Mouse (Mus musculus): ENCODE measurements around the gene Gm20388. TPM values are rescaled to one million over a fixed set of nuclear protein-coding genes. Genes with fewer than 3 reads are reported as not detected.

Gene Gm20388
- polyA plus RNA-seq, 1 experiment from 2014 or later: not detected

DNA sequence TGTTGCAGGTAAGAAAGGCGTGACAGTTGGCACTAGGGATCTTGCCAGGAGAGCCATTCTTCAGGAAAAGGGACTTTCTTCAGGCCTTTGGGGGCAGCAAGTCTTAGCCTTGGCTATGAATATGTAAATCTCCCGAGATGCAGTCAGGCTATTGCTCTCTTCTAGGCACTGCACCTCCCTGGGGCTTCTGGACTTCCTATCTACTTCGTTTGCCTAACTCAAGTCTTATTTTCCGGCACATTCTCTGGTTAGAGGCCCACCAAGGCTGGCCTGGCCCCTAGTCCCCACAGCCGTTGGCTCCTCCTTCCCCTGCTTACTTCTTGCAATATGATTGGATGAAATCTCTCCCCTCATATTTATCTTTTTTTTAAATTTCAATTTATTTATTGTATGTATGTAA lies 4178.4 kb downstream of the Gm20388 start:
- Histone ChIP-seq H3K9ac (ENCODE audit: low read length) (no peak overlapping the region), H3K27me3 (ENCODE audit: control insufficient read depth, insufficient read depth, low read length) (no peaks in the 10 kb centered on the region), H3K9me3 (ENCODE audit: control insufficient read depth, low read length) (no peaks in the 10 kb centered on the region), H3K27ac (ENCODE audit: low read depth, low read length) (no peak overlapping the region), H3K4me2 (no peak overlapping the region), H3K36me3 (ENCODE audit: control insufficient read depth, insufficient read depth, low read length) (no peaks in the 10 kb centered on the region), H3K4me3 (ENCODE audit: low read depth, low read length) (no peak overlapping the region), H3K4me1 (ENCODE audit: control insufficient read depth, insufficient read depth, low read length) (no peaks in the 10 kb centered on the region)
- DNase-seq (ENCODE audit: low spot score, missing footprints): no peak
- 88% methylated on average over 5 of the region's 5 CpGs for WGBS
- no peak for ATAC-seq (ENCODE audit: low FRiP score)

DNA sequence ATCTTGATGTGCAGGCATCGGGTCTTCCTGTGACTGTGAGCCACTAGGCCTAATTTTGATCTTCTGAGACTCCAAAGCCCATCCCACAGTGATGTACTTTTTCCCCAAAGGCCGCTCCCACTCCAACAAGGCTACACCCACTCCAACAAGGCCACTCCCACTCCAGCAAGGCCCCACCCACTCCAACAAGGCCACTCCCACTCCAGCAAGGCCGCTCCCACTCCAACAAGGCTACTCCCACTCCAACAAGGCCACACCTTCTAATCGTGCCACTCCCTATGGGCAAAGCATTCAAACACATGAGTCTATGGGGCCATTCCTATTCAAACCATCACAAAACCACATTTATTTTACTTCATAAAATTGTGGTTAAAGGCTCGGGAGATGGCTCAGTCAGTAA lies 4179.8 kb downstream of the Gm20388 start:
- Histone ChIP-seq H3K36me3 (ENCODE audit: control insufficient read depth, insufficient read depth, low read length) (no peaks in the 10 kb centered on the region), H3K4me2 (no peak overlapping the region), H3K9ac (ENCODE audit: low read length) (no peak overlapping the region), H3K9me3 (ENCODE audit: control insufficient read depth, low read length) (no peaks in the 10 kb centered on the region), H3K4me3 (ENCODE audit: low read depth, low read length) (no peak overlapping the region), H3K4me1 (ENCODE audit: control insufficient read depth, insufficient read depth, low read length) (no peaks in the 10 kb centered on the region), H3K27me3 (ENCODE audit: control insufficient read depth, insufficient read depth, low read length) (no peaks in the 10 kb centered on the region), H3K27ac (ENCODE audit: low read depth, low read length) (no peak overlapping the region)
- DNase-seq (ENCODE audit: low spot score, missing footprints): no peak
- 96% methylated on average over 5 of the region's 5 CpGs for WGBS
- no peak for ATAC-seq (ENCODE audit: low FRiP score)

DNA sequence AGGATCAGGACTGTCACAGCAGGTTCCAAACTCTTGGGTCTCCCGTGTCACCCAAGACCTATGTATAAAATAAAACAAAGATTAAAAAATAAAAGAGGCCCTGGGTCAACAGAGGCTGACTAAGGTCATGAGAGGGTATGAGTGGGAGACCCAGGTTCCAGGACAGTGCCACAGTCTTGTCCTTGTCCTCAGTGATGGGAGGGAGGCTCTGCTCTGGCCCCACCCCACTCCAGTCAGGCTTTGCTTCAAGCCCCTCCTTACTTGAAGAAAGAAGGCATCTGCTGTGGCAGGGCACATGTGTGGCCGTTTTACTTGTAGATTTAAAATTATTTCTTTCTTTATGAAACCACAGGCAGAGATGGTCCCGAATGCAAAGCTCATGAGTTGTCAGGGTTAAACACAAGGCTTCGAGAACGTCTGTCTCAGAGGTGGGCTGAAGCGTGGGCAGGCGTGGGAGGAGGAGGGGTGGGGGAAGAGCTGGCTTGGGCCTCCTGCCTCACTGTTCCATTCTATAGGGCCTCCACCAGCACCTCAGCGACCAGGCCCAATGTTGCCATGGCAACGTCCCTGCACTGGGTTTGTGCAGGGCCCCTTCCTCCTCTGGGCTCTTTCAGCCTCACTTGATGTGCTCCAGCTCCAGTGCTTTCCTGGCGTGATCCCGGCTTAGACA lies 4188.4 kb downstream of the Gm20388 start:
- peaks cover 10% of the 10 kb centered on the region for H3K4me1 ChIP-seq (ENCODE audit: control insufficient read depth, insufficient read depth, low read length)
- no peaks in the 10 kb centered on the region for H3K9me3 ChIP-seq (ENCODE audit: control insufficient read depth, low read length)
- H3K27ac ChIP-seq (ENCODE audit: low read depth, low read length): no peak overlapping the region
- H3K9ac ChIP-seq (ENCODE audit: low read length): peak overlapping the region; percentile 22; the same call in 1 of the 2 replicates
- no peaks in the 10 kb centered on the region for H3K27me3 ChIP-seq (ENCODE audit: control insufficient read depth, insufficient read depth, low read length)
- DNase-seq (ENCODE audit: low spot score, missing footprints): peak; percentile 91
- H3K36me3 ChIP-seq (ENCODE audit: control insufficient read depth, insufficient read depth, low read length): no peaks in the 10 kb centered on the region
- peak overlapping the region; percentile 8; the same call in 1 of the 2 replicates for H3K4me2 ChIP-seq
- peak; percentile 94 for ATAC-seq (ENCODE audit: low FRiP score)
- H3K4me3 ChIP-seq (ENCODE audit: low read depth, low read length): no peak overlapping the region
- WGBS: 21% methylated on average over 11 of the region's 11 CpGs

DNA sequence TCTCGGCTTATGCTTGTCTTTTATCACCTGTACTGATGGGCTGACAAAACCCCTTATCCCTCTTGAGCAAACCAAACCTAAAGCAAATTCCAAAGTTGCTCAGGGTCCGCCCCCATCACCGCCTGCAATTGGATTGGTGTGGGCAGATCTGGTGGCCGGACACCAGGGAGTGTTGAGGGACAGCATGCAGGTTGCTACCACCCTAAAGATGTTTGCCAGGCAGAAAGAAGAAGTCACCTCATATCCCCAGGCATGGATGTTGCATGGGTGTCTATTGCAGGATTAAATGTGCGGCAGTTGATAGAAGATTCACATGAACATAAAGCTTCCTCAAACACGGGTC lies 4189.0 kb downstream of the Gm20388 start:
- Histone ChIP-seq H3K4me1 (ENCODE audit: control insufficient read depth, insufficient read depth, low read length) (peaks cover 10% of the 10 kb centered on the region), H3K27ac (ENCODE audit: low read depth, low read length) (no peak overlapping the region), H3K4me2 (peak overlapping the region; percentile 8; the same call in 1 of the 2 replicates), H3K9me3 (ENCODE audit: control insufficient read depth, low read length) (no peaks in the 10 kb centered on the region), H3K9ac (ENCODE audit: low read length) (0 out of 2 replicates have a peak overlapping the region, but pooled peaks have one; percentile 9), H3K36me3 (ENCODE audit: control insufficient read depth, insufficient read depth, low read length) (no peaks in the 10 kb centered on the region), H3K27me3 (ENCODE audit: control insufficient read depth, insufficient read depth, low read length) (no peaks in the 10 kb centered on the region), H3K4me3 (ENCODE audit: low read depth, low read length) (no peak overlapping the region)
- no peak; the same call in 1 of the 2 replicates for ATAC-seq (ENCODE audit: low FRiP score)
- DNase-seq (ENCODE audit: low spot score, missing footprints): no peak
- WGBS: 52% methylated on average over 6 of the region's 6 CpGs

DNA sequence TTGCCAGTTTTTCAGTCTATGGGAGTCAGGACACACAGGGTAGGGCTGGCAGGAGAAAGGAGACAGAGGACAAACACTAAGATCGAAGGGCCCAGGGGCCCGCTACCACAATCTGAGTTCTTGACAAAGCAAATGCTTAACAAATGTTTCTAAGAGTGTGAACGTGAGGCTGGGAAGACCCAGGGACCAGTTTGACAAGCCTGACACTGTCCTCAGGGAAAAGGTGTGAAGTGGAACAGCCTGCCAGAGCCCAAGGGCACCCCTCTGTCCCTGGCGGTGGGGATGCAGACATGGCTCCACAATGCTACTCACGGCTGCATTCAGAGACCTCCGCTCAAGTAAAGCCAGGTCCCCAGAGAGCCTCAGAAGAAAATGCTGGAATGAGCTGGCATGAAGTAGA lies 4195.2 kb downstream of the Gm20388 start:
- no peaks in the 10 kb centered on the region for H3K4me1 ChIP-seq (ENCODE audit: control insufficient read depth, insufficient read depth, low read length)
- H3K9me3 ChIP-seq (ENCODE audit: control insufficient read depth, low read length): no peaks in the 10 kb centered on the region
- no peaks in the 10 kb centered on the region for H3K27me3 ChIP-seq (ENCODE audit: control insufficient read depth, insufficient read depth, low read length)
- H3K27ac ChIP-seq (ENCODE audit: low read depth, low read length): no peak overlapping the region
- 82% methylated on average over 6 of the region's 6 CpGs for WGBS
- H3K36me3 ChIP-seq (ENCODE audit: control insufficient read depth, insufficient read depth, low read length): no peaks in the 10 kb centered on the region
- no peak for ATAC-seq (ENCODE audit: low FRiP score)
- no peak overlapping the region for H3K4me2 ChIP-seq
- DNase-seq (ENCODE audit: low spot score, missing footprints): no peak
- H3K9ac ChIP-seq (ENCODE audit: low read length): no peak overlapping the region
- H3K4me3 ChIP-seq (ENCODE audit: low read depth, low read length): no peak overlapping the region

DNA sequence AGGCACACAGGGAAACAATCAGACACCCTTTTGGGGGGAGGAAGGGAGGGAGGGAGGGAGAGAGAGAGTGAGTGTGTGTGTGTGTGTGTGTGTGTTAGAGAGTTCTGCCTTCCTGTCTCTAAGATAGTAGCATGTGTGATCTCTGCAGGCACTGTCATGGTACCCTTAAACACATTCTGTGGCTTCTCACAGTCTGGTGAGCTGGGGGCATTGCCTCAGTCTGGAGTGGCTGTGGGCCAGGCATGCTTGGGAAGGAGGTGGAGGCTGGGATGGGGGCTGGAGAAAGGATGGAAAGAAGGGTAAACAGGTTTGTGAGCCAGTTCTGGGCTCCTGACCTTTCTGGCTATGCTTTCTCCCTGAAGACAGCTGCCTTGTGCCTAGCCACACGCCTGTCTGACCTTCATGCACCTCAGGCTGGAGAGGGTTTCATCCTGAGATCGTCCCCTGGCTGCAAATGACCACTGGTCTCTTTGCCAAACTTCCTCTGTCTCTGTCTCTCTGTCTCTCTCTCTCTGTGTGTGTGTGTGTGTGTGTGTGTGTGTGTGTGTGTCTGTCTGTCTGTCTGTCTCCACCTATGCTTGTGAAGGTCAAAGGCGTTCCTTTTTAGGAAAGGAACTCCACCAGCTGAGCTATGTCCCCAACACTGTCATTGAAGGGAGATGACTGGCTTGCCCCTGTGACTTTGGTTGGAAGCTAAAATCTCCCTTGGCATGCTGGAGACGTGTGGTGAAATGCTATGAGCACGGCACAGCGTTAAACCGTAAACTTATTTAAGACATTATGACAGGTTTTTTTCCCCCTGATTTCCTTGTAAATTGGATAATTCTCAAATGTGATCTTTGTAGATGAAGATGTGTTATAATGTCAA lies 4195.9 kb downstream of the Gm20388 start:
- H3K36me3 ChIP-seq (ENCODE audit: control insufficient read depth, insufficient read depth, low read length): no peaks in the 10 kb centered on the region
- H3K27me3 ChIP-seq (ENCODE audit: control insufficient read depth, insufficient read depth, low read length): no peaks in the 10 kb centered on the region
- no peak overlapping the region for H3K9ac ChIP-seq (ENCODE audit: low read length)
- DNase-seq (ENCODE audit: low spot score, missing footprints): peak; percentile 49
- H3K4me3 ChIP-seq (ENCODE audit: low read depth, low read length): no peak overlapping the region
- no peaks in the 10 kb centered on the region for H3K9me3 ChIP-seq (ENCODE audit: control insufficient read depth, low read length)
- ATAC-seq (ENCODE audit: low FRiP score): no peak
- no peaks in the 10 kb centered on the region for H3K4me1 ChIP-seq (ENCODE audit: control insufficient read depth, insufficient read depth, low read length)
- H3K27ac ChIP-seq (ENCODE audit: low read depth, low read length): no peak overlapping the region
- no peak overlapping the region for H3K4me2 ChIP-seq
- WGBS: 87% methylated on average over 7 of the region's 7 CpGs

DNA sequence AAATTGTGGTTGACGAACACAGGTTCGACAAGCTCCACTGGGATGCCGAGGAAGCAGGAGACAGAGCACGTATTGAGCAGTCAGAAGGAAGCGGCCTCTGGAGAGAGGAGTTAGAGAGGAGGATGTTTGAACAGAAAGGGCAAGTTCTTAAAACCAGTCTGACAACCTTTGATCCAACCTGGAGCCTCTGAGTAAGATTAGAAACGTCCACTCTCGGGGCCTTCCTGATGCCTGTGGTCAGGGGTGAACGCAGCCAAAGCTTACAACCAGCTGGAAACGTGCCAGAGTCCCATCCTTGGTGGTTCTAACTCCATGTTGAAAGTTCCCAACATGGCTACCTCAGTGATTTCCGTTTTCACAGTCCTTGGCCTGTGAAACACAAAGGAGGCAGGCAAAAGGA lies 4202.5 kb downstream of the Gm20388 start:
- Histone ChIP-seq H3K4me2 (no peak overlapping the region), H3K9ac (ENCODE audit: low read length) (no peak overlapping the region), H3K36me3 (ENCODE audit: control insufficient read depth, insufficient read depth, low read length) (no peaks in the 10 kb centered on the region), H3K27me3 (ENCODE audit: control insufficient read depth, insufficient read depth, low read length) (no peaks in the 10 kb centered on the region), H3K4me3 (ENCODE audit: low read depth, low read length) (no peak overlapping the region), H3K9me3 (ENCODE audit: control insufficient read depth, low read length) (no peaks in the 10 kb centered on the region), H3K4me1 (ENCODE audit: control insufficient read depth, insufficient read depth, low read length) (no peaks in the 10 kb centered on the region), H3K27ac (ENCODE audit: low read depth, low read length) (no peak overlapping the region)
- DNase-seq (ENCODE audit: low spot score, missing footprints) (no peak), ATAC-seq (ENCODE audit: low FRiP score) (no peak)
- 81% methylated on average over 10 of the region's 10 CpGs for WGBS

DNA sequence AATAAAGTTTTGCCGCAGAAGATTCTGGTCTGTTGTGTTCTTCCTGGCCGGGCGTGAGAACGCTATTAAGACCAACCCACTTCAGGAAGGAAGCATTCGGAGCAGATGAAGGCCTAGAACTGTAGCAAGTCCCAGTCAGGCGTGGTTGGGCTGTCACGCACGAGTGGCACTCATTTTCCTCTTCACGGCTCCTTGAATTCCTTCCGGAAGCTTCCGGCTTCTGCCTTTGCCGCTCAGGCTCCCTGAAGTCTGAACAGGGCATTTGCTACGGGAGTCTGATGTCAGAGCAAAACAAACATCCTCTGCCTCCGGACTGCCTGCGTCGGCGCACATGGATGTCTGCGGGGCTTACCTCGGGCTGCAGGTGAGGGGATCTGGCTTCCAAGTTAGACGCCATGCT lies 4214.6 kb downstream of the Gm20388 start:
- ATAC-seq (ENCODE audit: low FRiP score) (no peak), DNase-seq (ENCODE audit: low spot score, missing footprints) (no peak)
- Histone ChIP-seq H3K4me1 (ENCODE audit: control insufficient read depth, insufficient read depth, low read length) (no peaks in the 10 kb centered on the region), H3K9me3 (ENCODE audit: control insufficient read depth, low read length) (no peaks in the 10 kb centered on the region), H3K9ac (ENCODE audit: low read length) (no peak overlapping the region), H3K36me3 (ENCODE audit: control insufficient read depth, insufficient read depth, low read length) (no peaks in the 10 kb centered on the region), H3K4me2 (no peak overlapping the region), H3K4me3 (ENCODE audit: low read depth, low read length) (no peak overlapping the region), H3K27me3 (ENCODE audit: control insufficient read depth, insufficient read depth, low read length) (no peaks in the 10 kb centered on the region), H3K27ac (ENCODE audit: low read depth, low read length) (no peak overlapping the region)
- 96% methylated on average over 19 of the region's 20 CpGs for WGBS

DNA sequence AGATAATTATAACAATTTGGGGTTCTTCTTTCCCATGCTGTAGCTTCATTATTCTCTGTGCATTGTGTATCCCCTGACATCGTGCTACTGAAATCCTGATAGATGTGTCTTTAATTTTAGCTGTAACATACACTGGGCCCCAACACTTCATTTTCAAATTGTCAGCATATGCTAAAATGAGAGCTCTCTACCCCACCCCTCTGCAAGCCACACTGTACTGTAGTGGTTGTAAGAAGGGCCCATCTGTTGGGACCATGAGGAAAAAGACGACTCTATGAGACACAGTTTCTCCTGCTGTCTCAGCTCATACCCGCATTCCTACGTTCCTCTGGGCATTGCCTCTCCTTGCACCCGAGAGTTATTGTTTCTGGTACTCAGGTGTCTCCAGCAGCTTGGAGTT lies 4226.6 kb downstream of the Gm20388 start:
- Histone ChIP-seq H3K36me3 (ENCODE audit: control insufficient read depth, insufficient read depth, low read length) (no peaks in the 10 kb centered on the region), H3K4me3 (ENCODE audit: low read depth, low read length) (no peak overlapping the region), H3K9ac (ENCODE audit: low read length) (no peak overlapping the region), H3K27me3 (ENCODE audit: control insufficient read depth, insufficient read depth, low read length) (no peaks in the 10 kb centered on the region), H3K9me3 (ENCODE audit: control insufficient read depth, low read length) (no peaks in the 10 kb centered on the region), H3K27ac (ENCODE audit: low read depth, low read length) (no peak overlapping the region), H3K4me2 (no peak overlapping the region), H3K4me1 (ENCODE audit: control insufficient read depth, insufficient read depth, low read length) (peaks cover 12% of the 10 kb centered on the region)
- ATAC-seq (ENCODE audit: low FRiP score) (no peak), DNase-seq (ENCODE audit: low spot score, missing footprints) (no peak)
- WGBS: 85% methylated on average over 5 of the region's 5 CpGs

All from midbrain, embryonic 11.5 days (tissue).